Mouse (Mus musculus) liver, embryonic 16.5 days (tissue): Measurements from ENCODE around the gene 4930404N11Rik. TPM values are rescaled to one million over a fixed set of nuclear protein-coding genes. Genes with fewer than 3 reads are reported as not detected.

ENCODE experiments used
- ATAC-seq: fragments of 200-750 bp; cut with Nextera tagmentation; 2 replicates; pipeline ENCODE4 v1.8.0; 2017; ENCODE audit warnings: low read depth, mild to moderate bottlenecking, moderate number of reproducible peaks, moderate library complexity
- H3K27ac ChIP-seq: fragments of 300-500 bp; sonication (generic); 2 replicates; pipeline ENCODE4 v1.5.1; 2014; ENCODE audit warnings: mild to moderate bottlenecking, low read length
- H3K27me3 ChIP-seq: fragments of 300-500 bp; sonication (generic); 2 replicates; pipeline ENCODE4 v1.6.1; 2014; ENCODE audit warnings: low read depth, low read length, mixed read lengths; ENCODE audit not compliant: control insufficient read depth, insufficient read depth
- H3K36me3 ChIP-seq: fragments of 300-500 bp; sonication (generic); 2 replicates; pipeline ENCODE4 v1.6.1; 2014; ENCODE audit warnings: mild to moderate bottlenecking; ENCODE audit not compliant: control insufficient read depth, insufficient read depth
- H3K4me1 ChIP-seq: fragments of 300-500 bp; sonication (generic); 2 replicates; pipeline ENCODE4 v1.6.1; 2014; ENCODE audit warnings: low read depth, low read length, mixed read lengths; ENCODE audit not compliant: control insufficient read depth
- H3K4me2 ChIP-seq: fragments of 300-500 bp; sonication (generic); 2 replicates; pipeline ENCODE4 v1.6.1; 2014; ENCODE audit warnings: low read depth, low read length, mixed read lengths
- H3K4me3 ChIP-seq: fragments of 300-500 bp; sonication (generic); 2 replicates; pipeline ENCODE4 v1.5.1; 2014; ENCODE audit warnings: low read depth, mild to moderate bottlenecking, low read length
- H3K9ac ChIP-seq: fragments of 300-500 bp; sonication (generic); 2 replicates; pipeline ENCODE4 v1.6.1; 2014; ENCODE audit warnings: low read depth, low read length
- H3K9me3 ChIP-seq: fragments of 300-500 bp; sonication (generic); replicated peaks from 2 replicates; pipeline ENCODE4 v1.6.1; 2016; ENCODE audit warnings: low read length; ENCODE audit not compliant: control insufficient read depth
- WGBS: fragments of 180-500 bp; shearing (Covaris S2); extraction: QIAGEN DNeasy Blood & Tissue Kit; methylation state at CpG from one replicate; pipeline ENCODE4 v1.1.7; 2014; ENCODE audit not compliant: insufficient replicate concordance; 5-methylcytosine and 5-hydroxymethylcytosine counted together
- polyA plus RNA-seq: library from polyadenylated mRNA; unstranded; fragments of >200 nt; fragmentation: Nextera tagmentation; extraction: Ambion mirVana; gene quantifications from 2 replicates; pipeline ENCODE4 v1.2.1, GENCODE M21; 2015

4930404N11Rik gene
- polyA plus RNA-seq, 1 experiment from 2014 or later: 2.5 TPM

DNA sequence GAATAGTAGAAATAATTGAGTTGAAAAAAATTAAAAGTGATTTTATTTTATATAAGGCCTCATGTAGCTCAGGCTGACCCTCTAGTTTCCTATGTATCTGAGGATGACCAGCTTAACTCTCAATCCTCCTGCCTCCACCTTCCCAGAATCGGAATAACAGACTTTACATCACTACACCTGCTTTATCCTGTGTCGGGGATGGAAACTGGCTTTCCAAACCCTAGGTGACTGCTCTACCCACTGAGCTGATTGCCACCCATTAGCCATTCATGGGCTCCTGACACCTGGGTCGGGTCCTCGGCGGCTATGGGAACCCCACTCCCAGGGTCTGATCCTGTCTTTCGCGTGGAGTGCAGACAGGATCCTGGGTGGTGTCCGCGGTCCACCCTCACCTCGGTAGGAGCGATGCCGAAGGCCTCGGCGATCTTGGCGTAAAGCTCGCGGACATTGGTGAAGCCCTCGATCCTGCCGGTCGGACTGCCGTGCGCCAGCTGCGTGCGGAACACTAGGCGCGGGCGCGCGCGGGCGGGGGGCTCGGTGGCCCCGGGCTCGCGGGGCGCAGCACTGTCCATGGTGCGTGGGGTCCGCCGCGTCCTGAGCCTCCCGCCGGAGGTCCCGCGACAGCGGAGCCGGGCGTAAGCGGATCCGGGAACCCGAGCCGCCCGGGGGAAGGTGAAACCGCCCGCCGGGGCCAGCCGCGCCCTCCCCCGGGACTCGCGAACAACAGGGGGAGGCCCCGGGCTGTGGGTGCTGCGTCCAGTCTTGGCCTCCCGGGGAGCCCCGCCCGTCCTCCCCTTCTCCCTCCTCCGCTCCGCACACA is 22.7 kb downstream of the 4930404N11Rik start, which contains the start of gene Gipc3:
TSS of gene Gipc3 (minus strand) at position 581 of the 820 bp plus-strand sequence.
- no peak within 1 kb of the TSS for H3K27ac ChIP-seq
- WGBS: 6% methylated on average over 54 of the region's 67 CpGs
- H3K27me3 ChIP-seq: peaks cover 50% of the 10 kb centered on the region
- peak within 1 kb of the TSS; percentile 66 for H3K4me2 ChIP-seq
- ATAC-seq: no peak
- no peaks in the 10 kb centered on the region for H3K9me3 ChIP-seq
- H3K4me1 ChIP-seq: peaks cover 36% of the 10 kb centered on the region
- H3K36me3 ChIP-seq: no peaks in the 10 kb centered on the region
- peak within 1 kb of the TSS; percentile 53 for H3K4me3 ChIP-seq
- H3K9ac ChIP-seq: peak within 1 kb of the TSS; percentile 38

GRCm38 (mm10) chr10:81341333-81341949 is 24.2 kb downstream of the 4930404N11Rik start:
- H3K9ac ChIP-seq: no peak overlapping the region
- WGBS: 29% methylated on average over 16 of the region's 16 CpGs
- no peaks in the 10 kb centered on the region for H3K36me3 ChIP-seq
- H3K4me1 ChIP-seq: peaks cover 24% of the 10 kb centered on the region
- peaks cover 51% of the 10 kb centered on the region for H3K27me3 ChIP-seq
- H3K4me2 ChIP-seq: no peak overlapping the region
- ATAC-seq: no peak
- no peaks in the 10 kb centered on the region for H3K9me3 ChIP-seq
- H3K4me3 ChIP-seq: no peak overlapping the region
- H3K27ac ChIP-seq: no peak overlapping the region

DNA sequence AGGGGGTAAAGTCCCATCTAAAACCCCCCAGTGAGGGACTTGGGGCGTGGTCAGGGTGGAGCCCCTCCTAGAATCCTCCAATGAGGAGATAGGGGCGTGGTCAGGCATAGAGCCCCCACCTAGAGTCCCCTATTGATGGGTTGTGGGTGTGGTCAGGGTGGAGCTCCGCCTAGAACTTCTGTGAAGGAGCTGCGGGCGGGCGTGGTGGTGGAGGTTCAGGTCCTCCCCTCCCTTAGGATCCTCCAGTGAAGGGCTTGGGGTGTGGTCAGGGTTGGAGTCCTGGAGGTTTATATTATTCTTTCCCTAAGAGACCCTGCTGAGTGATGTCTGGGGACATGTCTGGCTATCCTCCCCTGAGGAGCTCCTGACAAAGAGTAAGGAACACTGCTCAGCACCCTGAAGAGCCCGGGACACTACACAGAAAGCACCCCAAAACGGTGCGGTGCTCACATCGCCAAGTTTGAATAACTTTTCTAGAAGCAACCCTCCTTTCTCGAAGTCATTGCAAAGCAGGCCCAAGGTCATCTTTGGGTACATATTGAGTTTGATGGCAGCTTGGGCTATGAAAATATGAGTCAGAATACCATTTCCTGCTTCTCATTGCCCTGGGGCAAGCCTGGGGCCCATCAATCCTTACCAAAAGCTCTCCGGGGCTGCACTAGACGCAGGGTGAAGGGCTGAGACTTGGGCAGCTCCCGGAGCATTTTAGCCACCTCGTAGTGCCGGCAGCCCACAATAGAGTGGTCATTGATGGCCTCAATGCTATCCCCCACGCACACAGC is 24.9 kb downstream of the 4930404N11Rik start:
- Histone ChIP-seq H3K27ac (no peak overlapping the region), H3K9me3 (no peaks in the 10 kb centered on the region), H3K4me3 (no peak overlapping the region), H3K9ac (no peak overlapping the region), H3K27me3 (peaks cover 49% of the 10 kb centered on the region), H3K4me1 (peaks cover 20% of the 10 kb centered on the region), H3K36me3 (no peaks in the 10 kb centered on the region), H3K4me2 (no peak overlapping the region)
- WGBS: 41% methylated on average over 17 of the region's 17 CpGs
- 0 out of 2 replicates have a peak, but pooled peaks have one; percentile 36 for ATAC-seq

DNA sequence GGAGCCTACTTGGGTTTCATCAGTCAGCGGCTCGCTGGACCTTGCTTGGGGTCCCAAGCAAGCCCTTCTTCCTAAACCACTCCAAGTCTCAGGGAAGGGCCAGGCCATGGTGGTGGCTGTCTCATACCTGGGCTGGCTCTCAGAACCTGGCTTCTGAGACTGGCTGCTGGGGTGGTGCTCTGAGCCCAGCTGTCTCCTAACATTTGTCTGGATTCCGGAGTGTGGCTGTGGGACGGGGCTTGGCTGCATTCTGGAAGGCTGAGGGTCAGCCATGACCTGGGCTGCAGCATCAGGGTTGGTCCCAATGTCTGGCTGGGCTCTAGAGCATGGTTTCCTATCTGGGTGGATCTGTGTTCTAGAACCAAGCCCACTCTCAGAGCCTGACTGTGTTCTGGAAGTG is 29.1 kb downstream of the 4930404N11Rik start:
- peaks cover 14% of the 10 kb centered on the region for H3K4me1 ChIP-seq
- H3K9ac ChIP-seq: no peak overlapping the region
- H3K4me3 ChIP-seq: no peak overlapping the region
- WGBS: 75% methylated on average over 4 of the region's 4 CpGs
- peaks cover 12% of the 10 kb centered on the region for H3K27me3 ChIP-seq
- H3K27ac ChIP-seq: no peak overlapping the region
- H3K9me3 ChIP-seq: no peaks in the 10 kb centered on the region
- H3K4me2 ChIP-seq: no peak overlapping the region
- no peaks in the 10 kb centered on the region for H3K36me3 ChIP-seq
- no peak for ATAC-seq

DNA sequence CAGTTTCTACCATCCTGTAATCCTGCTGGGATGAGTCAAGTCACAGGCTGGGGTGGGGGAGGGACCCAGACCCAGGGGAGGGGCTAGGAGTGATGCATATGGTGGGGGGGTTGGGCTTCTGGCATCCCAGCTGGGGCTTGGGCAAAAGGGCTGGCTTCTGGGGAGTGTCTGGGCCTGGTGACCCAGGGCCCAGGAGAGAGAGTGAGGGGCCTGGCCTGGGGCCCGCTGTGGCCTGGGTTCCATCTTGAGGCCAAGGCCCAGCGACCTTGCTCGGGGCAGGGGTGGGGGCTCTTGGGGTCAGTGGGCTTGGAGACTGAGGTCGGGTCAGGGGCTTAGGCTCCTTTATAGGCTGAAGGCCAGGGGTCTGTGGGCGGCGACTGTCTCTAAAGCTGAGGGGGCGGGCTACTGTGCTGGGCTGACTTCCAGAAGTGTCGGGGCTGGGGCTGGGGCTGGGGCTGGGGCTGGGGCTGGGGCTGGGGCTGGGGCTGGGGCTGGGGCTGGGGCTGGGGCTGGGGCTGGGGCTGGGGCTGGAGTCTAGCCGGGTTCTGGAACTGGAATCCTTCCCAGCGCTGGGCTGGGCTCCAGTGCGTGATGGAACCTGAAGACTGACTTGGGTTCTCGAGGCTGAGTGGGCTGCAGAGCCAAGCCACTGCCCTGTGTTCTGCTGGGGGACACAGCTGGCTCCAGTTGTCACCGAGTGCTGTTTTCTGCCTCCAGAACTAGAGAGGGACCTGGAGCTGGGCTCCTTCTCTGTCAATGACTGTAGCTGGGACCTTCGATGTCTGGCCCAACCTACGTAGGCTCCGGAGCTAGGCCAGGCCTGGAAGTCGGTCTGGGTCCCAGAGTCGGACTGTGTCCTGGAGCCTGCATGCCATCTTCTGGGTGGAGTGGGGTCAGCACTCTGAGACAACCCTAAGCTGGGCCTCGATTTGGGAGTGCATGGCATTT is 29.9 kb downstream of the 4930404N11Rik start:
- H3K36me3 ChIP-seq: no peaks in the 10 kb centered on the region
- H3K4me2 ChIP-seq: no peak overlapping the region
- peaks cover 8% of the 10 kb centered on the region; the same call in 1 of the 2 replicates for H3K27me3 ChIP-seq
- H3K9me3 ChIP-seq: no peaks in the 10 kb centered on the region
- 64% methylated on average over 19 of the region's 19 CpGs for WGBS
- H3K4me1 ChIP-seq: peaks cover 6% of the 10 kb centered on the region
- no peak overlapping the region for H3K9ac ChIP-seq
- H3K4me3 ChIP-seq: no peak overlapping the region
- ATAC-seq: no peak
- H3K27ac ChIP-seq: no peak overlapping the region

DNA sequence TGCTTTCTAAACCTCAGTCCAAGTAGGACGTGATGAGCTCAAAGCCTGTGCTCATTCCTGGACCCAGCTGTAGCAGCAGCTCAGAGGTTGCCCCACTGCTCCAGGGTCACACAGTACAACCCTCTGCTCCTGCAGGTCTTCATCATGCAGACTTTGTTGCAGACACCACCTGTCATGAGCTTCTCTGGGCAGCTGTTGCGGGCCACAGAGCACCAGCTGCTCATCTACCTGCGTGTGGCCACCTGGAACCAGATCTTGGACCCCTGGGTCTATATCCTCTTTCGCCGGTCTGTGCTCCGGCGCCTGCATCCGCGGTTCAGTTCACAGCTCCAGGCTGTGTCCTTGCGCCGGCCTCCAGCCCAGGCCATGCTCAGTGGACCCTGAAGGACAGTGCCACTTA is 31.3 kb downstream of the 4930404N11Rik start:
- no peak overlapping the region for H3K27ac ChIP-seq
- ATAC-seq: no peak

DNA sequence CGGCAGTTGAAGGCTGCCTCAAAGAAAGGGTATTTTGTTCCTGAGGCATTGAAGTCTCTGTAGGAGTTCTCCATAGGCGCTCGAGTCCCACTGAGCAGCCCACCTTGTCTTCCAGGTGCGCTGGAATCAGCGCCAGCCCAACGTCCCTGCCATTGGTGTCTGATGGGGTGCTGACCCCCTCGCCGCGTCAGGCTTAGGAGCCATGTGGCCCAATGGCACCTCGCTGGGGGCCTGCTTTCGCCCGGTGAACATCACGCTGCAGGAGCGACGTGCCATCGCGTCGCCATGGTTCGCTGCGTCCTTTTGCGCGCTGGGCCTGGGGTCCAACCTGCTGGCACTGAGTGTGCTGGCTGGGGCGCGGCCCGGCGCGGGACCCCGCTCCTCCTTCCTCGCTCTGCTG is 33.3 kb downstream of the 4930404N11Rik start:
- Histone ChIP-seq H3K27ac (no peak overlapping the region), H3K36me3 (no peaks in the 10 kb centered on the region), H3K4me2 (no peak overlapping the region), H3K4me3 (no peak overlapping the region), H3K9me3 (no peaks in the 10 kb centered on the region), H3K9ac (no peak overlapping the region), H3K4me1 (peaks cover 5% of the 10 kb centered on the region), H3K27me3 (peaks cover 4% of the 10 kb centered on the region; the same call in 1 of the 2 replicates)
- ATAC-seq: no peak
- 64% methylated on average over 29 of the region's 29 CpGs for WGBS

More for the DNA sequence above, 31.3 kb downstream of the 4930404N11Rik start:
- H3K27me3 ChIP-seq: peaks cover 8% of the 10 kb centered on the region; the same call in 1 of the 2 replicates
- no peak overlapping the region for H3K4me2 ChIP-seq
- no peaks in the 10 kb centered on the region for H3K36me3 ChIP-seq
- no peak overlapping the region for H3K9ac ChIP-seq
- H3K4me1 ChIP-seq: no peaks in the 10 kb centered on the region
- 74% methylated on average over 11 of the region's 11 CpGs for WGBS
- no peaks in the 10 kb centered on the region for H3K9me3 ChIP-seq
- no peak overlapping the region for H3K4me3 ChIP-seq

DNA sequence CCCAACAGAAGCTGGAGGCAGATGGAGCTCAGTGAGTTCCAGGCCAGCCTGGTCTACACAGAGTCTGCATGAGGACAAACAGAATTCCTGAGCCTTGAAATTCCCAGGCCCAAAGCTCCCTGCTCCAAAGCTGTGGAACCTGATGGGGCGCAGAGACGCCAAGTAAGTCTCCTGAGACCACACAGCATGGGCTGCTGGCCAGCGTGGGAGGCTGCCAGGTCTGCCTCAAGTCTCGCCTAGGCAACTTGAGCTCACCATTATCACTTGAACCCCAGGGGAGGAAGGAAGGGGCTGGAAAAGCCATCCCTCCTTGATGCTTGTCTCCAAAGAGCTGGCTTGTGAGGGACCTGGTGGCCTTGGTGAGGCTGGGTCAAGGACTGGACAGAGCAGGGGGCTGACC is 35.6 kb downstream of the 4930404N11Rik start:
- H3K9ac ChIP-seq: no peak overlapping the region
- H3K4me2 ChIP-seq: 0 out of 2 replicates have a peak overlapping the region, but pooled peaks have one; percentile 5
- 54% methylated on average over 4 of the region's 4 CpGs for WGBS
- H3K4me3 ChIP-seq: no peak overlapping the region
- H3K9me3 ChIP-seq: no peaks in the 10 kb centered on the region
- H3K4me1 ChIP-seq: peaks cover 8% of the 10 kb centered on the region
- peaks cover 22% of the 10 kb centered on the region for H3K36me3 ChIP-seq
- H3K27me3 ChIP-seq: peaks cover 4% of the 10 kb centered on the region; the same call in 1 of the 2 replicates
- ATAC-seq: no peak
- peak overlapping the region; percentile 56 for H3K27ac ChIP-seq
